Mouse (Mus musculus): Measurements from ENCODE around the gene Gm44503. TPM values are rescaled to one million over a fixed set of nuclear protein-coding genes. Genes with fewer than 3 reads are reported as not detected.

Gene Gm44503
- polyA plus RNA-seq, 1 experiment from 2014 or later = not detected

GRCm38 (mm10) chr9:73002177-73002576, 43.5 kb downstream of the Gm44503 start:
- H3K4me3 ChIP-seq (replicated peaks) = no peak overlapping the region
- WGBS = 63% methylated on average over 3 of the region's 3 CpGs
- no peak for ATAC-seq (ENCODE audit: low FRiP score)

GRCm38 (mm10) chr9:73004076-73004475, 45.4 kb downstream of the Gm44503 start:
- H3K4me1 ChIP-seq = no peaks in the 10 kb centered on the region
- peaks cover 62% of the 10 kb centered on the region for H3K36me3 ChIP-seq
- 90% methylated on average over 8 of the region's 8 CpGs for WGBS

More at GRCm38 (mm10) chr9:73002177-73002576, 43.5 kb downstream of the Gm44503 start:
- Histone ChIP-seq H3K9me3 (replicated peaks) (no peaks in the 10 kb centered on the region), H3K36me3 (peaks cover 53% of the 10 kb centered on the region), H3K4me1 (no peaks in the 10 kb centered on the region), H3K27ac (replicated peaks) (no peak overlapping the region), H3K4me2 (no peak overlapping the region), H3K9ac (replicated peaks) (no peak overlapping the region), H3K27me3 (replicated peaks) (no peaks in the 10 kb centered on the region)

GRCm38 (mm10) chr9:73005106-73005505, 46.5 kb downstream of the Gm44503 start:
- no peak for ATAC-seq (ENCODE audit: low FRiP score)
- Histone ChIP-seq H3K4me1 (no peaks in the 10 kb centered on the region), H3K36me3 (peaks cover 70% of the 10 kb centered on the region), H3K9ac (replicated peaks) (no peak overlapping the region), H3K4me2 (no peak overlapping the region), H3K27me3 (replicated peaks) (no peaks in the 10 kb centered on the region), H3K9me3 (replicated peaks) (no peaks in the 10 kb centered on the region), H3K27ac (replicated peaks) (no peak overlapping the region), H3K4me3 (replicated peaks) (no peak overlapping the region)
- 87% methylated on average over 6 of the region's 6 CpGs for WGBS

More at GRCm38 (mm10) chr9:73004076-73004475, 45.4 kb downstream of the Gm44503 start:
- H3K4me2 ChIP-seq = no peak overlapping the region
- no peak overlapping the region for H3K27ac ChIP-seq (replicated peaks)
- no peaks in the 10 kb centered on the region for H3K27me3 ChIP-seq (replicated peaks)
- no peak for ATAC-seq (ENCODE audit: low FRiP score)
- no peak overlapping the region for H3K9ac ChIP-seq (replicated peaks)
- no peak overlapping the region for H3K4me3 ChIP-seq (replicated peaks)
- no peaks in the 10 kb centered on the region for H3K9me3 ChIP-seq (replicated peaks)

GRCm38 (mm10) chr9:73006175-73006574, 47.5 kb downstream of the Gm44503 start:
- no peak overlapping the region for H3K9ac ChIP-seq (replicated peaks)
- no peaks in the 10 kb centered on the region for H3K9me3 ChIP-seq (replicated peaks)
- H3K27me3 ChIP-seq (replicated peaks) = no peaks in the 10 kb centered on the region
- no peak overlapping the region for H3K27ac ChIP-seq (replicated peaks)
- no peak overlapping the region for H3K4me2 ChIP-seq
- WGBS = 89% methylated on average over 3 of the region's 3 CpGs
- no peak overlapping the region for H3K4me3 ChIP-seq (replicated peaks)
- H3K36me3 ChIP-seq = peaks cover 71% of the 10 kb centered on the region
- no peaks in the 10 kb centered on the region for H3K4me1 ChIP-seq
- ATAC-seq (ENCODE audit: low FRiP score) = no peak

GRCm38 (mm10) chr9:73008384-73008783, 49.7 kb downstream of the Gm44503 start:
- H3K27ac ChIP-seq (replicated peaks) = no peak overlapping the region
- H3K9me3 ChIP-seq (replicated peaks) = no peaks in the 10 kb centered on the region
- H3K4me3 ChIP-seq (replicated peaks) = no peak overlapping the region
- no peak overlapping the region for H3K4me2 ChIP-seq
- H3K27me3 ChIP-seq (replicated peaks) = no peaks in the 10 kb centered on the region
- ATAC-seq (ENCODE audit: low FRiP score) = no peak
- H3K4me1 ChIP-seq = no peaks in the 10 kb centered on the region
- WGBS = 77% methylated on average over 3 of the region's 3 CpGs
- peaks cover 74% of the 10 kb centered on the region for H3K36me3 ChIP-seq
- no peak overlapping the region for H3K9ac ChIP-seq (replicated peaks)

GRCm38 (mm10) chr9:73012629-73013028, 54.0 kb downstream of the Gm44503 start:
- Histone ChIP-seq H3K9ac (replicated peaks) (no peak overlapping the region), H3K4me3 (replicated peaks) (no peak overlapping the region), H3K36me3 (peaks cover 81% of the 10 kb centered on the region), H3K9me3 (replicated peaks) (no peaks in the 10 kb centered on the region), H3K4me1 (no peaks in the 10 kb centered on the region), H3K27ac (replicated peaks) (no peak overlapping the region), H3K4me2 (no peak overlapping the region), H3K27me3 (replicated peaks) (no peaks in the 10 kb centered on the region)
- ATAC-seq (ENCODE audit: low FRiP score) = no peak
- WGBS = 89% methylated on average over 4 of the region's 4 CpGs

- H3K4me2 ChIP-seq = no peak overlapping the region
- peaks cover 89% of the 10 kb centered on the region for H3K36me3 ChIP-seq
- ATAC-seq (ENCODE audit: low FRiP score) = no peak
- H3K9ac ChIP-seq (replicated peaks) = no peak overlapping the region
- H3K4me3 ChIP-seq (replicated peaks) = no peak overlapping the region
- no peaks in the 10 kb centered on the region for H3K27me3 ChIP-seq (replicated peaks)
- 91% methylated on average over 13 of the region's 13 CpGs for WGBS
- no peak overlapping the region for H3K27ac ChIP-seq (replicated peaks)
- no peaks in the 10 kb centered on the region for H3K4me1 ChIP-seq
- H3K9me3 ChIP-seq (replicated peaks) = no peaks in the 10 kb centered on the region
Observed at GRCm38 (mm10) chr9:73014724-73015123, 56.1 kb downstream of the Gm44503 start.

- peaks cover 65% of the 10 kb centered on the region for H3K36me3 ChIP-seq
- 95% methylated on average over 10 of the region's 10 CpGs for WGBS
Observed at GRCm38 (mm10) chr9:73019841-73020240, 61.2 kb downstream of the Gm44503 start.

GRCm38 (mm10) chr9:73020566-73021097, 62.0 kb downstream of the Gm44503 start:
- H3K4me2 ChIP-seq = no peak overlapping the region
- H3K9ac ChIP-seq (replicated peaks) = no peak overlapping the region
- no peaks in the 10 kb centered on the region for H3K27me3 ChIP-seq (replicated peaks)
- H3K4me3 ChIP-seq (replicated peaks) = no peak overlapping the region
- H3K4me1 ChIP-seq = 0 out of 2 replicates have a peak, but pooled peaks cover under 1% of the 10 kb centered on the region
- WGBS = 93% methylated on average over 5 of the region's 5 CpGs
- ATAC-seq (ENCODE audit: low FRiP score) = no peak
- H3K36me3 ChIP-seq = peaks cover 58% of the 10 kb centered on the region
- H3K9me3 ChIP-seq (replicated peaks) = no peaks in the 10 kb centered on the region
- no peak overlapping the region for H3K27ac ChIP-seq (replicated peaks)

More at GRCm38 (mm10) chr9:73019841-73020240, 61.2 kb downstream of the Gm44503 start:
- Histone ChIP-seq H3K27ac (replicated peaks) (no peak overlapping the region), H3K9me3 (replicated peaks) (no peaks in the 10 kb centered on the region), H3K9ac (replicated peaks) (no peak overlapping the region), H3K4me2 (no peak overlapping the region), H3K4me3 (replicated peaks) (no peak overlapping the region), H3K4me1 (no peaks in the 10 kb centered on the region), H3K27me3 (replicated peaks) (no peaks in the 10 kb centered on the region)
- ATAC-seq (ENCODE audit: low FRiP score) = no peak

- H3K9me3 ChIP-seq (replicated peaks) = no peaks in the 10 kb centered on the region
- WGBS = 18% methylated on average over 17 of the region's 17 CpGs
- H3K27ac ChIP-seq (replicated peaks) = no peak overlapping the region
- H3K36me3 ChIP-seq = peaks cover 33% of the 10 kb centered on the region
- peak; percentile 72 for ATAC-seq (ENCODE audit: low FRiP score)
- no peak overlapping the region for H3K9ac ChIP-seq (replicated peaks)
- no peak overlapping the region for H3K4me3 ChIP-seq (replicated peaks)
- no peaks in the 10 kb centered on the region for H3K27me3 ChIP-seq (replicated peaks)
- peak overlapping the region; percentile 33; the same call in 1 of the 2 replicates for H3K4me2 ChIP-seq
- H3K4me1 ChIP-seq = 0 out of 2 replicates have a peak, but pooled peaks cover 6% of the 10 kb centered on the region
Observed at GRCm38 (mm10) chr9:73025818-73026636, 67.4 kb downstream of the Gm44503 start.

GRCm38 (mm10) chr9:73030443-73030842, 71.8 kb downstream of the Gm44503 start:
- Histone ChIP-seq H3K27ac (replicated peaks) (no peak overlapping the region), H3K4me3 (replicated peaks) (no peak overlapping the region), H3K4me2 (no peak overlapping the region), H3K27me3 (replicated peaks) (no peaks in the 10 kb centered on the region), H3K4me1 (0 out of 2 replicates have a peak, but pooled peaks cover 6% of the 10 kb centered on the region), H3K36me3 (peaks cover 48% of the 10 kb centered on the region), H3K9me3 (replicated peaks) (no peaks in the 10 kb centered on the region), H3K9ac (replicated peaks) (no peak overlapping the region)
- no peak for ATAC-seq (ENCODE audit: low FRiP score)
- 95% methylated on average over 1 of the region's 1 CpGs for WGBS

- Histone ChIP-seq H3K9me3 (replicated peaks) (no peaks in the 10 kb centered on the region), H3K4me1 (no peaks in the 10 kb centered on the region), H3K9ac (replicated peaks) (no peak overlapping the region), H3K27ac (replicated peaks) (no peak overlapping the region), H3K27me3 (replicated peaks) (no peaks in the 10 kb centered on the region), H3K4me2 (no peak overlapping the region), H3K36me3 (peaks cover 48% of the 10 kb centered on the region), H3K4me3 (replicated peaks) (no peak overlapping the region)
- no peak for ATAC-seq (ENCODE audit: low FRiP score)
- 68% methylated on average over 4 of the region's 4 CpGs for WGBS
Observed at GRCm38 (mm10) chr9:73031421-73031820, 72.8 kb downstream of the Gm44503 start.
